Mouse (Mus musculus): ENCODE measurements around the gene Lrrc28. TPM values are rescaled to one million over a fixed set of nuclear protein-coding genes. Genes with fewer than 3 reads are reported as not detected.

Lrrc28 gene
- polyA plus RNA-seq, 1 experiment from 2014 or later, result 19.5 TPM

DNA sequence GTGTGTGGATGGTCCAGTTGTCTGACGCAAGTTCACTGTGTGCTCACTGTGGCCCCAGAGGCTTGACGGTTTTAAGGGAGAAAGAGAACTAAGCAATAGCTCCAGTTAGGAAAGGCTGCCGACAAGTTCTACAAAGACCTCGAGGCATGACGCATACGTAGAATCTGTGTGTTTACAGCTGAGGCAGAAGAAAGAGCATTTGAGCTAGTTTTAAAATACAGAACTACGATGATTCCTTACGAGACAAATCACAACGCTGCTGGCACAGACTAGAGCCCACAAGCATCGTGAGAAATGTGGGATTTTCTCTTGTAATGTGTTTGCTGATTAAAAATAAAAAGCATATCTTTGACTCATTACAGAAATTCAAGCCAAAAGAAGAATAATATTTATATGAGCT lies 125.1 kb downstream of the Lrrc28 start:
- no peak for DNase-seq (ENCODE audit: low spot score)
- Histone ChIP-seq H3K27me3 (ENCODE audit: low read depth, poor library complexity, severe bottlenecking) (no peaks in the 10 kb centered on the region), H3K4me1 (peaks cover 11% of the 10 kb centered on the region), H3K4me3 (no peak overlapping the region), H3K27ac (replicated peaks) (no peak overlapping the region), H3K36me3 (no peaks in the 10 kb centered on the region), H3K9me3 (replicated peaks) (no peaks in the 10 kb centered on the region)
- WGBS, result 93% methylated on average over 10 of the region's 10 CpGs

- H3K36me3 ChIP-seq, result no peaks in the 10 kb centered on the region
- H3K9me3 ChIP-seq (replicated peaks), result no peaks in the 10 kb centered on the region
- H3K4me1 ChIP-seq, result no peaks in the 10 kb centered on the region
- no peak overlapping the region for H3K27ac ChIP-seq (replicated peaks)
- H3K4me3 ChIP-seq, result no peak overlapping the region
- DNase-seq (ENCODE audit: low spot score), result no peak
- WGBS, result 88% methylated on average over 9 of the region's 9 CpGs
- H3K27me3 ChIP-seq (ENCODE audit: low read depth, poor library complexity, severe bottlenecking), result no peaks in the 10 kb centered on the region
These were observed 129.4 kb downstream of the Lrrc28 start for GRCm38 (mm10) chr7:67515621-67516020.

GRCm38 (mm10) chr7:67514893-67515292 lies 130.2 kb downstream of the Lrrc28 start:
- Histone ChIP-seq H3K4me3 (no peak overlapping the region), H3K36me3 (no peaks in the 10 kb centered on the region), H3K27ac (replicated peaks) (no peak overlapping the region), H3K27me3 (ENCODE audit: low read depth, poor library complexity, severe bottlenecking) (no peaks in the 10 kb centered on the region), H3K9me3 (replicated peaks) (no peaks in the 10 kb centered on the region), H3K4me1 (no peaks in the 10 kb centered on the region)
- WGBS, result 62% methylated on average over 10 of the region's 10 CpGs
- no peak for DNase-seq (ENCODE audit: low spot score)

- no peaks in the 10 kb centered on the region for H3K27me3 ChIP-seq (ENCODE audit: low read depth, poor library complexity, severe bottlenecking)
- no peaks in the 10 kb centered on the region for H3K4me1 ChIP-seq
- H3K4me3 ChIP-seq, result no peak overlapping the region
- no peaks in the 10 kb centered on the region for H3K36me3 ChIP-seq
- no peak for DNase-seq (ENCODE audit: low spot score)
- H3K9me3 ChIP-seq (replicated peaks), result no peaks in the 10 kb centered on the region
- 78% methylated on average over 4 of the region's 4 CpGs for whole genome bisulfite sequencing
- H3K27ac ChIP-seq (replicated peaks), result no peak overlapping the region
These were observed 130.7 kb downstream of the Lrrc28 start for GRCm38 (mm10) chr7:67514380-67514779.

GRCm38 (mm10) chr7:67513656-67514055 lies 131.4 kb downstream of the Lrrc28 start:
- no peaks in the 10 kb centered on the region for H3K9me3 ChIP-seq (replicated peaks)
- no peak overlapping the region for H3K27ac ChIP-seq (replicated peaks)
- no peaks in the 10 kb centered on the region for H3K36me3 ChIP-seq
- no peaks in the 10 kb centered on the region for H3K27me3 ChIP-seq (ENCODE audit: low read depth, poor library complexity, severe bottlenecking)
- DNase-seq (ENCODE audit: low spot score), result no peak
- no peak overlapping the region for H3K4me3 ChIP-seq
- no peaks in the 10 kb centered on the region for H3K4me1 ChIP-seq
- 82% methylated on average over 4 of the region's 4 CpGs for WGBS

DNA sequence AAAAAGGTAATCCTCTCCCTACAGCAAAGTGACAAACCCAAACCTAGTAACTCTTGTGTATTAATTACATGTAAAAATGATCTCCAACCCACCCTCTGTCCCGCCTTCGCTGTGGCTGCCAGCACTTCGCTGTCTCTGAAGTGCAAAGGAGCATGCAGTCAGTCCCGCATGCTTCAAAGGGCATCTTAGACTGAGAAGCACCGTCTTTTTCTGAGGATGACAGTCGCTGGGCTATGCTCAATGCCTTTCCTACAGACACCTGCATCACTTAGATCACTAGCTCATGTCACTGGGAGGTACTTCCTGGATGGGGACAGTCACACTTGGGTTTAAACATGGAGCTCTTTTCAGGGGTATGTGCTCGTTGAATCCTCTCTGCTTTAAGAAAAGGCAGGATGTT lies 133.5 kb downstream of the Lrrc28 start:
- Histone ChIP-seq H3K4me1 (no peaks in the 10 kb centered on the region), H3K9me3 (replicated peaks) (no peaks in the 10 kb centered on the region), H3K27ac (replicated peaks) (no peak overlapping the region), H3K36me3 (no peaks in the 10 kb centered on the region), H3K4me3 (no peak overlapping the region), H3K27me3 (ENCODE audit: low read depth, poor library complexity, severe bottlenecking) (no peaks in the 10 kb centered on the region)
- DNase-seq (ENCODE audit: low spot score), result no peak
- WGBS, result 81% methylated on average over 7 of the region's 7 CpGs

- H3K4me3 ChIP-seq, result no peak overlapping the region
- 73% methylated on average over 7 of the region's 7 CpGs for whole genome bisulfite sequencing
These were observed 141.6 kb downstream of the Lrrc28 start for GRCm38 (mm10) chr7:67503281-67504010.

GRCm38 (mm10) chr7:67502631-67503030 lies 142.4 kb downstream of the Lrrc28 start:
- H3K4me1 ChIP-seq, result 0 out of 2 replicates have a peak, but pooled peaks cover 8% of the 10 kb centered on the region
- WGBS, result 76% methylated on average over 4 of the region's 4 CpGs
- H3K36me3 ChIP-seq, result no peaks in the 10 kb centered on the region
- H3K27me3 ChIP-seq (ENCODE audit: low read depth, poor library complexity, severe bottlenecking), result no peaks in the 10 kb centered on the region
- no peak for DNase-seq (ENCODE audit: low spot score)
- H3K9me3 ChIP-seq (replicated peaks), result no peaks in the 10 kb centered on the region
- no peak overlapping the region for H3K4me3 ChIP-seq
- H3K27ac ChIP-seq (replicated peaks), result no peak overlapping the region

More at GRCm38 (mm10) chr7:67503281-67504010, 141.6 kb downstream of the Lrrc28 start:
- Histone ChIP-seq H3K36me3 (no peaks in the 10 kb centered on the region), H3K9me3 (replicated peaks) (no peaks in the 10 kb centered on the region), H3K4me1 (0 out of 2 replicates have a peak, but pooled peaks cover 8% of the 10 kb centered on the region), H3K27me3 (ENCODE audit: low read depth, poor library complexity, severe bottlenecking) (no peaks in the 10 kb centered on the region), H3K27ac (replicated peaks) (no peak overlapping the region)
- no peak for DNase-seq (ENCODE audit: low spot score)

- DNase-seq (ENCODE audit: low spot score), result no peak
- H3K27ac ChIP-seq (replicated peaks), result no peak overlapping the region
- no peaks in the 10 kb centered on the region for H3K9me3 ChIP-seq (replicated peaks)
- 77% methylated on average over 5 of the region's 5 CpGs for WGBS
- H3K36me3 ChIP-seq, result no peaks in the 10 kb centered on the region
- no peak overlapping the region for H3K4me3 ChIP-seq
- 0 out of 2 replicates have a peak, but pooled peaks cover 8% of the 10 kb centered on the region for H3K4me1 ChIP-seq
- H3K27me3 ChIP-seq (ENCODE audit: low read depth, poor library complexity, severe bottlenecking), result no peaks in the 10 kb centered on the region
These were observed 144.2 kb downstream of the Lrrc28 start for GRCm38 (mm10) chr7:67500878-67501277.

- H3K27ac ChIP-seq (replicated peaks), result no peak overlapping the region
- no peaks in the 10 kb centered on the region for H3K9me3 ChIP-seq (replicated peaks)
- 81% methylated on average over 11 of the region's 11 CpGs for WGBS
- no peak for DNase-seq (ENCODE audit: low spot score)
- no peaks in the 10 kb centered on the region for H3K36me3 ChIP-seq
- 0 out of 2 replicates have a peak, but pooled peaks cover 8% of the 10 kb centered on the region for H3K4me1 ChIP-seq
- H3K4me3 ChIP-seq, result no peak overlapping the region
- H3K27me3 ChIP-seq (ENCODE audit: low read depth, poor library complexity, severe bottlenecking), result no peaks in the 10 kb centered on the region
These were observed 144.8 kb downstream of the Lrrc28 start for GRCm38 (mm10) chr7:67500076-67500828.

DNA sequence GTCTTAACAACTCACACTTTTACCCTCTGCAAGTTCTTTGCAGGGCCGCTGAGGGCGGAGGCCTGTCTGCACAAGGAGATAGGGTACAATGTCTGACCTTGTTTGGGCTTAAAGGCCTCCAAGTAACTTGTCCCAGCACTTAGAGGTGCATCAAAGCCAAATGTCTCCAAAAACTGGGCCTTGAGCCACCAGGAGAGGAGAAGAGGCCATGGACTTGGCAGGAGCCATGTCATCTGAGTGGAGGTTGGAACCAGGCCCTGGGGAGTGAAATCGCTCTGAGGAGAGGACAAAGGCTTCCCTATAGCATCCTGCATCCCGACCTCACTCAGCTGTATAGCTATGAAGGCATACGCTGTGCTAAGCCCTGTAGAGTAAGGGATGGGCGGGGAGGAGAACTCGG lies 145.6 kb downstream of the Lrrc28 start:
- 0 out of 2 replicates have a peak, but pooled peaks cover 9% of the 10 kb centered on the region for H3K4me1 ChIP-seq
- no peaks in the 10 kb centered on the region for H3K36me3 ChIP-seq
- H3K27ac ChIP-seq (replicated peaks), result no peak overlapping the region
- no peak overlapping the region for H3K4me3 ChIP-seq
- 90% methylated on average over 7 of the region's 7 CpGs for WGBS
- DNase-seq (ENCODE audit: low spot score), result no peak
- H3K27me3 ChIP-seq (ENCODE audit: low read depth, poor library complexity, severe bottlenecking), result no peaks in the 10 kb centered on the region
- no peaks in the 10 kb centered on the region for H3K9me3 ChIP-seq (replicated peaks)

DNA sequence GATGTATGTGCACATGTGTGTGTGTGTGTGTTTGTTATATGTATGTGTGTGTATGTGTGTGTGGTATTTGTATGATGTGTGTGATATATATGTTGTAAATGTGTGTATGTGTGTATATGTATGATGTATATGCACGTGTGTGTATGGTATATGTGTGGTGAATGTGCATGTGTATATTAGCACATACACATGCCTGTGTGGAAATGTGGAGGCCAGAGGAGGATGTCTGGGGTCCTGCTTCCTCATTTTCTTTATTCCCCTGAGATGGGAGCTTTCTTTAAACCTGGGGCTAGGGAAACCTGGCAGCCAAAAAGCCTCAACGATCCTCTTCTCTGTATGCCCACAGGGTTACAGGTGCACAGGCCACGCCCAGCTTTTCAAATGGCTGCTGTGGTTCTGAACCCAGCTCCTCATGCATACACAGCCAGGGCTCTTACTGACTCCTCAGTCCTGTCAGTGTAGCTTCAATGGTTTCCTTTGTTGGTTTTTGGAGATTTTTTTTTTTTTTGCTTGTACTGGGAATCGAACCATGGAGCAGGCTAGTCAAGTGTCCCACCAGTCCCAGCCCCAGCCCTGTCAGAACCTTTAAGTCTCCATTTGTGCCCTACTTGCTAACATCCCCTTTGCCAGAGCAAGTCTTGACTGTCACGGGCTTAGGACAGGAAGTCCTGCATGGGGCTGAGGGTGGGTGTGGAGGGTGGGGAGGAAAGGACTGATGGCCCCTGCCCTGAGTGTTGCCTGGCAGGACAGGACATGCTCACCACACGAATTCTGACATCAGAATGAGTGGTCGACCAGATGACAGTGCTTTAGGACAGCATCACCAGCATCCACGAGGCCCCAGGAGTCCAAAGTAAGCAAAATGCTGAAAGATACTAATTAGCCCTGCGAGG lies 151.0 kb downstream of the Lrrc28 start:
- 0 out of 2 replicates have a peak, but pooled peaks cover 4% of the 10 kb centered on the region for H3K4me1 ChIP-seq
- no peaks in the 10 kb centered on the region for H3K36me3 ChIP-seq
- WGBS, result 71% methylated on average over 9 of the region's 9 CpGs
- H3K27ac ChIP-seq (replicated peaks), result peak overlapping the region; percentile 53; the same call in 1 of the 2 replicates
- no peak overlapping the region for H3K4me3 ChIP-seq
- H3K27me3 ChIP-seq (ENCODE audit: low read depth, poor library complexity, severe bottlenecking), result no peaks in the 10 kb centered on the region
- no peak for DNase-seq (ENCODE audit: low spot score)
- no peaks in the 10 kb centered on the region for H3K9me3 ChIP-seq (replicated peaks)
